Mouse (Mus musculus) monocyte, adult 2 months (primary cell): ENCODE data around the gene Osbpl9.

Experiments
- DNase-seq, 2 experiments: peaks; one replicate each; pipeline ENCODE4 v3.0.0; 2022; ENCODE audit warnings: low spot score in 2 of 2, low read depth in 1 of 2

Gene Osbpl9

GRCm38 (mm10) chr4:109105254-109105653 is 96.8 kb downstream of the Osbpl9 start:
- no peak for DNase-seq

GRCm38 (mm10) chr4:109103145-109103883 is 98.8 kb downstream of the Osbpl9 start:
- DNase-seq, result no peak

GRCm38 (mm10) chr4:109102574-109102973 is 99.5 kb downstream of the Osbpl9 start:
- DNase-seq, result no peak

GRCm38 (mm10) chr4:109098861-109099260 is 103.2 kb downstream of the Osbpl9 start:
- no peak for DNase-seq

GRCm38 (mm10) chr4:109094269-109094668 is 107.8 kb downstream of the Osbpl9 start:
- DNase-seq, result no peak

DNA sequence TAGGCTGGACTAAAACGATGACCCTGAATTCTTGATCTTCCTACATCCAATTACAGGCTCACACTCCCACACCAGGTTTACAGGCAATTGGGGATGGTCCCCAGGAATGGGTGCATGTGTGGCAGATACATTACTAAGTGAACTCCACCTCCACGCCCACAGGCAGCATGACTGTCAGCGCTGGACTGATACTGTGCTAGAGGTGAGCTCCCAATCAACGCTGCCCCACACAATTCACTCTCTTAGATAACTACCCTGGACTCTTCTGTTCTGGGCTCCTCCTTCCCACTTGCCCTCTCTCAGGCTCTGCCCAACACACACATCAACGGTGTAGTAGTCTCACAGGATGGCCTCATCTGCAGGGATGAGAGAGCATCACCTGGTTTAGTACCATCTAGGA is 109.7 kb downstream of the Osbpl9 start:
- no peak for DNase-seq

- DNase-seq, result no peak
These were observed 110.8 kb downstream of the Osbpl9 start for GRCm38 (mm10) chr4:109091241-109091777.

DNA sequence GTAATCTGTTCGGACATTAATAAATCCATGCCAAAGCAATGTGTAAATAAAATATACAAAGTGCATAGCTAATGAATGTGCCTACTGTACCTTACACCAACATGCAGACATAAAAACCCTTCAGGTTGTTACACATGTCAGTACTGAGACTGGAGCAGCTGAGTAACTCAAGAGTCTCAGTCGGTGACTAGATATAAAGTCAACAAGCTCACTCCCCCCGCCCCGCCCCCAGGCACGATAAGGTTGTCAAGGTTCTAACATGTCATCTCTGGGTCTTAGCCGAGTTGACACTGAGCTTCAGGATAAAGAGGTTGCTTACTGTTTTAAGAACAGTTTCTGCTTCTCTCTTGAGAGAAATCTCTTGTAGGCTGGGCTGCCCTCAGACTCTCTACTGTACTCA is 112.1 kb downstream of the Osbpl9 start:
- DNase-seq, result no peak

GRCm38 (mm10) chr4:109089171-109089570 is 112.9 kb downstream of the Osbpl9 start:
- no peak for DNase-seq

GRCm38 (mm10) chr4:109080118-109080517 is 122.0 kb downstream of the Osbpl9 start:
- DNase-seq, result no peak

DNA sequence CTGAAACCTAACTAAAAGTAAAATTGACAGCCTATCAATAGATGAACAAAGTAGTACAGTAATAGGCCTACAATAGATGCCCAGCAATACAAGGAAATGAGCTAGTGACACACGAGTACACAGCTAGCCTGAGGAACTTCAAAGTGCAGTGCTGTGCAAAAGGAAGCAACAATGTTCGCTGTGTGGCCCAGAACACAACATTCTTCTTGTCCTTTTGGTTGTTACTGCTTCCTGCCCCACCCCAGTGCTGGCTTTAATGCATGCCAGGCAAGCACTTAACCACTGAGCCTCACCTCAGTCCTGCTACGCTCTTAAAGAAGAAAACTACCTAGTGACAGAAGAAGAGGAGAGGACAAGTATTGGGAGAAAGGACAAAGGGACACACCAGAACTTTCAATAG is 122.4 kb downstream of the Osbpl9 start:
- DNase-seq, result no peak

DNA sequence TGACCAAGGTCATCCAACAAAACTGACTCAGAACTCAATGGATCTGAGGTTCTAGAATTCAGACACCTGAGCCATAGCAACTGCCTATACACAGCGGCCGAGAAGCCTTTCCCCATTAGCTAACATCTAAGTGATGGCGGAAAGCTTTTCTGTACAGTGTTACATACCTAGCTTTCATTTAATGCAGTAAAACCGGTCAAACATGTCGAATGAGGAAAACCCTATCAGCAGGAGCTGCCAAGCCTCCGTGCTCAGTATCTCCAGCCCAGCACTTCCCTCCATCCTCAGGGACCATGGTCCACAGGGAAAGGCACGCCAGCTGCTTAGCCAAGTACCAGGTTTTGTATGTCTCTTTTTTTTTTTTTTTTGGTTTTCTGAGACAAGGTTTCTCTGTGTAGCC is 123.1 kb downstream of the Osbpl9 start:
- no peak for DNase-seq

DNA sequence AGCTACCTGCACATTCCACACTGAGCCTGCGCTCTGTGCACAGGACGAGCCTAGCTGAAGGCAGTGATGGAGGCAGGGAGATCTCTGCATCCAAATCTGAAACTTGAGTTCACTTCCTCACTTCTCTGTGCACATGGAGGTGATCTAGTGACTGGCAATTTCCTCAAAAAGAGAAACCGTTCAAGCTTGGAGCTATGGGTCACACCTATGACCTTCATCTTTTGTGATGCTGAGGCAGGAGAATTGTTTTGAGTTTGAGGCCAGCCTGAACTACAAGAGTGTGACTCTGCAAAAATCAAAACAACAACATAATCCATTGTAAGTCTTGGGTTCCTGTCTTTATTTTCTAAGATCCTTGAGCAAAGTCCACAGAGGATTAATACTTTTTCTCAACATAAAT is 128.8 kb downstream of the Osbpl9 start:
- no peak for DNase-seq

DNA sequence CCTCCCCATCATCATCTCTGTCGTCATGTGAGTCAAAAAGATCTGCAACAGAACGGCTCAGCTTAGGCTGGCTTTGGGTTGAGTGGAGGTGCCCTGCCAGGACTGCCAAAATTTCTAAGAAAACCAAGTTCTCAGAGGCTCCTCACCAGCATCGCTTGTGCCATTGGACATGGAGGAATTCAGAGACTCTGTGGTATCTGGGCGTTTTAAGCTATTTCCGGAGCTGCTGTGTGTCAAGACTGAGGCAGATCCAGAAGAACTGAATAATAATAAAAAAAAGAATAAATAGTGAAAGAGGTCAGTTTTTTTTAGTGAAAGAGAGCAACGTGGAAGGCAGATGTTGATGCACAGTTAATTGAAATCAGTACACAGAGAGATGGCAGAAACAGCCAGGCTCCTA is 129.2 kb downstream of the Osbpl9 start:
- DNase-seq, result no peak

GRCm38 (mm10) chr4:109065714-109066113 is 136.4 kb downstream of the Osbpl9 start:
- DNase-seq, result no peak

- DNase-seq, result no peak
These were observed 137.1 kb downstream of the Osbpl9 start for GRCm38 (mm10) chr4:109064941-109065340.

GRCm38 (mm10) chr4:109059255-109059821 is 142.7 kb downstream of the Osbpl9 start:
- DNase-seq, result no peak

GRCm38 (mm10) chr4:109057640-109058039 is 144.4 kb downstream of the Osbpl9 start:
- no peak for DNase-seq

GRCm38 (mm10) chr4:109056351-109056750 is 145.7 kb downstream of the Osbpl9 start:
- DNase-seq, result no peak

DNA sequence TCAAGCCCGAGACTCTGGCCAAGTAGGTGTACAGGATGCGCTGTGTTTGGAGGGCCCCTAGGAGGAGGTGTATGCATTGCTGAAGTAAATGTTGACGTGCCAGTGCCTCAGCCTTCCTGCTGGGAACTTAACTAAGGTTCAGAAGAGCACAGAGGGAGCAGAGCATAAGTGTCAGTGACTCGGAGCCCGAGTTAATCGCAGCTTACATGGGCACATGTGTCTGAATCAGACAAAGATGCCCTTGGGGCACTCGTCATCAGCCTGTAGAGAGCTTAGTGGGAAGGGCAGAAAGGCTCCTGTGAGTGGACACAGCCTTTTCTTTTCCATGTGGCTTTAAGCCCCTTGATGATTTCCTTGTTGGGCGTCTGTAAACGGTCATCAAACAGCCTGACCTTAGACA is 148.1 kb downstream of the Osbpl9 start:
- no peak for DNase-seq

DNA sequence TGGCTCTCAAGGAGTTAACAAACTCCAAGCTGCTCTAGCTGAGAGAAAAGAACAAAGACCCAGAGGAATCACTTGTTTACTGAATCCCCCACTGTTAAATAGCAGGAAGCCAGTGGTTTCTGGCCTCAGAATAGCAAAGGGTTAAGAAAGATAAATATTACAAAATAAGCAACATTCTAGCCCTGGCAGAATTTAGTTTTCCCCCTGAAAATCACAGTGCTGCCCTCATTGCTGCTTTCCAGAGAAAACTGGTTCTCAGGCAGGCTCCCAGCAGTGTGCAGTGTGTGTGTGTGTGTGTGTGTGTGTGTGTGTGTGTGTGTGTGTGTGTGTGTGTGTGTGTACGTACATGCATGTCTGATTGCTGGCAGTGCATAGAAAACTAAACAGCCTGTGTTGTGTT is 149.8 kb downstream of the Osbpl9 start:
- DNase-seq, result no peak

- DNase-seq, result no peak
These were observed 153.8 kb downstream of the Osbpl9 start for GRCm38 (mm10) chr4:109048258-109048657.

DNA sequence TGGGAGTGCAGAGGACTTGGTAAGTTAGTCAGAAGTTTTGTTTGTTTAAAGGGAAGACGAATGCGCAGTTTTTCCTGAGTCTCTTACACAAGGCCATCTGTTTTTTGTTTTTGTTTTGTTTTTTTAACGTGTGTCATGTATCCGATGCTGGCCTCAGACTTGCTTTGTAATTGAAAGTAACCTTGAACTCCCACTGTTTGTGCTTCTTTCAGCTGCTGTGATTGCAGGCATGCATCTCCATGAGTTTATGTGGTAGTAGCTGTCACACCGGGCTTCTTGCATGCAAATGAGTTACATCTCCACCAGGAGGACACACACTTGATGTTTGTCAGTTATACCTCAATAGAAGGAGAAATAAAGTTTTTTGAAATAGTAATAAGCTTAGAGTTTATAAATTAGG is 158.3 kb downstream of the Osbpl9 start:
- DNase-seq, result no peak
